Mouse (Mus musculus) lung, embryonic 16.5 days (tissue): ENCODE data around the gene Neurod2. TPM values are rescaled to one million over a fixed set of nuclear protein-coding genes. Genes with fewer than 3 reads are reported as not detected.

Experiments
- ATAC-seq: fragments of 200-750 bp; cut with Nextera tagmentation; 2 replicates; pipeline ENCODE4 v1.8.0; 2017; ENCODE audit warnings: low read depth, mild to moderate bottlenecking, moderate library complexity
- H3K27ac ChIP-seq: fragments of 300-500 bp; sonication (generic); 2 replicates; pipeline ENCODE4 v1.5.1; 2014; ENCODE audit warnings: mild to moderate bottlenecking, control low read depth, low read length
- H3K27me3 ChIP-seq: fragments of 300-500 bp; sonication (generic); 2 replicates; pipeline ENCODE4 v1.6.1; 2014; ENCODE audit warnings: low read depth, low read length, mixed read lengths; ENCODE audit not compliant: control insufficient read depth, insufficient read depth
- H3K36me3 ChIP-seq: fragments of 300-500 bp; sonication (generic); 2 replicates; pipeline ENCODE4 v1.6.1; 2014; ENCODE audit warnings: low read length; ENCODE audit not compliant: control insufficient read depth, insufficient read depth
- H3K4me1 ChIP-seq: fragments of 300-500 bp; sonication (generic); replicated peaks from 2 replicates; pipeline ENCODE4 v1.6.1; 2014; ENCODE audit warnings: low read length, mixed read lengths; ENCODE audit not compliant: control insufficient read depth, insufficient read depth
- H3K4me2 ChIP-seq: fragments of 300-500 bp; sonication (generic); 2 replicates; pipeline ENCODE4 v1.6.1; 2014; ENCODE audit warnings: low read depth, low read length, control low read depth
- H3K4me3 ChIP-seq: fragments of 300-500 bp; sonication (generic); 2 replicates; pipeline ENCODE4 v1.5.1; 2014; ENCODE audit warnings: mild to moderate bottlenecking, low read length, control low read depth
- H3K9ac ChIP-seq: fragments of 300-500 bp; sonication (generic); 2 replicates; pipeline ENCODE4 v1.6.1; 2014; ENCODE audit warnings: low read length, control low read depth
- H3K9me3 ChIP-seq: fragments of 300-500 bp; sonication (generic); 2 replicates; pipeline ENCODE4 v1.6.1; 2016; ENCODE audit warnings: low read length; ENCODE audit not compliant: control insufficient read depth
- WGBS: fragments of 180-500 bp; shearing (Covaris S2); extraction: QIAGEN DNeasy Blood & Tissue Kit; methylation state at CpG from one replicate; pipeline ENCODE4 v1.1.7; 2014; 5-methylcytosine and 5-hydroxymethylcytosine counted together
- polyA plus RNA-seq: library from polyadenylated mRNA; unstranded; fragments of >200 nt; fragmentation: Nextera tagmentation; extraction: Ambion mirVana; gene quantifications from 2 replicates; pipeline ENCODE4 v1.2.1, GENCODE M21; 2015

The Neurod2 gene
- 0.06 TPM in 1 of 2 replicates, not detected in the other for polyA plus RNA-seq

DNA sequence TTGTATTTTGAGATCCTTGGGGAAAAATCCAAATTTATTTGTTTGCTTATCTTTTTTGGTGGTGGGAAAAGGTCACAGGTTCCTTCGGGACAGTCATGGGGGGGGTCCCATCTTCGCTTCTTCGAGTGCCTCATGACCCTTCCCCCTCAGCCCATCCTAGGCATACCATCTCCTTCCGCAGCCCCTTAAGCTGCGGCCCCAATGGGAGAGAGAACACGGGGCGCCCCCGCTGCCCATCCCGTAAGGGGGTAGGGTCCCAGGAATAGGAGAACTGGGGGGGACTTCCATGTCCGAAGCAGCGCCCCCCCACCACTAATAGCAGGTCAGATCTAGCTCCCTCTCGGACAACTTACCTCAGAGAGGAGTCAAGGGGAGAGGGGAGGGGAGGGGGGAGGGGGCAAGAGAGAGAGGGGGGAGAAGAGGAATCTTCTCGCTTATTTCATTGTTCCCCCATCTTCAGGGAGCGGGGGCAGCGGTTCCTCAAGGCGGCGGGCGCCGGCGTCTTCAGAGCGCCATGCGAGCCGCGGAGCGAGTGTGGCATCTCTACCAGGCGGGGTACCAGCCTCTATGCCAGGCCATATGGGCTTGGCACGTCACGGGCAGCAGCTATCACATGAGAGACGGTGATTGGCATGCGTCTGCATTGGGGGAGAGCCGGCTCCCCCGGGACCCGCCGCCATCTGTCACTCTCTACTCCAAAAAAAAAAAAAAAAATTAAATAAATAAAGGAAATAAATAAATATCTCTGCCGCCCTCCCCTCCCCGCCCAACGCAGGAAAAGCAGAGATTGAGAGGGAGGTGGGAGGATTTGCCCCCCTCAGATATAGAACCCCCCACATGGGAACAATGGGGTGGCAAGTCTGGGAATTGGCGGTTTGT, at the start of gene Neurod2:
Gene Neurod2 (minus strand): TSS at position 568 of the 879 bp plus-strand sequence.
- Histone ChIP-seq H3K9ac (no peak within 1 kb of the TSS), H3K27me3 (peaks cover 99% of the 10 kb centered on the region)
- WGBS = 3% methylated on average over 38 of the region's 38 CpGs

DNA sequence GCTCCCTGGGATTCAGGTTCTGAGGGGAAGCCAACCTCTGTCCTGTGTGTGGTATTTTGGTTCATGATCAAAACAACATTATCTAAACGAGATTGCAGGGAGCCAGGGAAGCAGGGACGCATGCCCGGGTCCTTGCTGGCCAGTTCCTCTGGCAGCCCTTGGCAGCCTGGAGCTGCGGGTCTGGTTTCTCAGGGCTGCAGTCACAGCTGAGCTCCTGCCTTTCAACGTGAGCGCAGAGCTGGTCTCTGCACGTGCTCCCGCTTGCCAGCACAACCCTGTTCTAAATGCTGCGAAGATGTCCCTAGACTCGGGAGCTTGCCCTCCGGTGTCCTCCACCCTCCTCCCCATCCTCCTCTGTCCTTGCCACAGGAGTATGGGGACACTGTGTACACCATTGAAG, 48.3 kb upstream of the Neurod2 start:
- peaks cover 3% of the 10 kb centered on the region; the same call in 1 of the 2 replicates for H3K4me1 ChIP-seq
- H3K27ac ChIP-seq = no peak overlapping the region
- H3K4me3 ChIP-seq = no peak overlapping the region
- no peak overlapping the region for H3K9ac ChIP-seq
- H3K36me3 ChIP-seq = peaks cover 30% of the 10 kb centered on the region
- no peaks in the 10 kb centered on the region for H3K27me3 ChIP-seq
- ATAC-seq = no peak
- H3K4me2 ChIP-seq = no peak overlapping the region
- H3K9me3 ChIP-seq = no peaks in the 10 kb centered on the region
- 73% methylated on average over 11 of the region's 11 CpGs for WGBS

More for the DNA sequence above, at the start of gene Neurod2:
- Histone ChIP-seq H3K9me3 (no peaks in the 10 kb centered on the region), H3K4me3 (peak within 1 kb of the TSS; percentile 31), H3K36me3 (no peaks in the 10 kb centered on the region), H3K27ac (no peak within 1 kb of the TSS), H3K4me1 (peaks cover 13% of the 10 kb centered on the region), H3K4me2 (peak within 1 kb of the TSS; percentile 44)
- ATAC-seq = no peak

DNA sequence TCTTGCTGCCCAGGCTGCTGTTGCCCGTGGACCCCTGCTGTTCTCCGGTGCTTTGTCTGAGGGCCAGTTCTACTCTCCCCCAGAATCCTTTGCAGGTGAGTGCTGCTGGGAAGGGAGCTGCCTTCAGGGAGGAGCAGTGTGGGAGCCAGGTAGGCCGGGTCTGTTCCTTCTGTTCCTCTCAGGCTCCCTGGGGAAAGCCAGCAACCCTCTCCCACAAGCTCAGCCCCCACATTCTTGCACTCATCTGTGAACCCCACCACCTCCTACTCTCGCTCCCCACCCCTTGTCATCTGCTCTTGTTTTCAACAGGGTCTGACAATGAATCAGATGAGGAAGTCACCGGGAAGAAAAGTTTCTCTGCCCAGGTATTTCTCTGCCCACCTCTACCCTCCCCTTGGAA, 47.3 kb upstream of the Neurod2 start:
- peaks cover 3% of the 10 kb centered on the region; the same call in 1 of the 2 replicates for H3K4me1 ChIP-seq
- no peak for ATAC-seq
- H3K9ac ChIP-seq = no peak overlapping the region
- H3K36me3 ChIP-seq = peaks cover 30% of the 10 kb centered on the region
- H3K4me3 ChIP-seq = no peak overlapping the region
- H3K27me3 ChIP-seq = no peaks in the 10 kb centered on the region
- WGBS = 76% methylated on average over 5 of the region's 5 CpGs
- no peak overlapping the region for H3K4me2 ChIP-seq
- H3K9me3 ChIP-seq = no peaks in the 10 kb centered on the region
- H3K27ac ChIP-seq = no peak overlapping the region

DNA sequence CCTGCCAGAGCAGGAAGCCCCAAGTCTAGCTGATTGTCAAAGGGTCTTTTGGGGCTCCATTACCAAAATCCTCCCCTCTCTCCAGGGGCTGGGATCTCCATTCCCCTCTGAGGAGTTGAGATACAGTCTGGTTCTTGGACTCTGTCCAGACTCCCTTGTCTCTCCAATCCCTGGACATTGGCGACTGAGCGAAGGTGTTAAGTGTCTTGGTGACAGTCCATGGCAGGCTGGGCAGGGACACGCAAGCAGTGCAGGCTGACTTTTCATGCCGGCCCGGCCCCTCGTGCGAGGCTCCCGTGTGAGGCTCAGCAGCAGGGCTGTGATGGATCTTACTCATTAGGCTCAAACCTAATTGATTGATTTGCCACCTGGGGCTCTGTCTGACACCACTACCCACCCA, 44.8 kb upstream of the Neurod2 start:
- Histone ChIP-seq H3K27me3 (no peaks in the 10 kb centered on the region), H3K36me3 (peaks cover 20% of the 10 kb centered on the region), H3K4me2 (no peak overlapping the region), H3K4me1 (no peaks in the 10 kb centered on the region), H3K9ac (no peak overlapping the region), H3K27ac (no peak overlapping the region), H3K4me3 (no peak overlapping the region), H3K9me3 (no peaks in the 10 kb centered on the region)
- WGBS = 44% methylated on average over 8 of the region's 8 CpGs
- ATAC-seq = no peak

DNA sequence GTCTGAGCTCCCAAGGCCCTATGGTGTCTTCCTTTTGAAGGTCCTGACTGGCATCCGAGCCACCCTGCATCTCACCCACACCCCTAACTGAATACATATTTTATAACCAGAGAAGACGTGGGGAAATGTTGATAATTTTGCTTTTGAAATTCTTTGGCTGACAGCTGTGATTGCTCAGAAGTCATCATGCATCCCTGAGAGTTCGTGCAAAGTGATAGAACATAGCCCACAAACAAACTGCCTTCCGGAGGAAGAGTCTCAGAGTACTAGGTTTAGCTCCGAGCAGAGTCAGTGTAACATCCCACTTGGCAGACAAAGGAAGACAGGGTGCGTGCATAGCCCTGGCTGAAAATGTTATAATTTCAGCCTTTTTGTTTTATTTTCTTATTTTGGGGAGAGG, 43.8 kb upstream of the Neurod2 start:
- no peak overlapping the region for H3K4me3 ChIP-seq
- peaks cover 16% of the 10 kb centered on the region for H3K36me3 ChIP-seq
- 71% methylated on average over 6 of the region's 6 CpGs for WGBS
- H3K27me3 ChIP-seq = no peaks in the 10 kb centered on the region
- H3K4me2 ChIP-seq = no peak overlapping the region
- no peaks in the 10 kb centered on the region for H3K4me1 ChIP-seq
- no peaks in the 10 kb centered on the region for H3K9me3 ChIP-seq
- H3K9ac ChIP-seq = no peak overlapping the region
- ATAC-seq = no peak
- no peak overlapping the region for H3K27ac ChIP-seq

DNA sequence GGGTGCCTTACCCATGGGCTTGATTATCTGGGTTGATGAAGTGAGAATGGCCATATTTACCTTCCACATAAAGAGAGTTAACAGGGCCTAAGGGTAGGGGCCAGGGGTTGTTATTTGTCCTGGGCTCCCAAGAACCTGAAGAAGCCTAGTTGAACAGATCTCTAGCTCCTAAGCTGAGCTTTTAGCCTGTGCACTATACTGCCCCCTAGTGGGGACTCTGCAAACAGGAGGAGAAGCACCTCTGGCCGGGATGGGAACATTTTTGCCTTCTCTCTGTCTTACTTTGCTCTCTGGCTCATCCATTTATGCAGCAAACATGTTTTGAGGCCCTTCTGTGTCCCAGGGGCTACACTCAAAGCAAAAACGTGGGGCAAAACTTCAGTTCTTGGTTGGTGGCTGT, 43.0 kb upstream of the Neurod2 start:
- H3K27me3 ChIP-seq = no peaks in the 10 kb centered on the region
- H3K27ac ChIP-seq = no peak overlapping the region
- no peaks in the 10 kb centered on the region for H3K9me3 ChIP-seq
- peaks cover 11% of the 10 kb centered on the region for H3K36me3 ChIP-seq
- H3K9ac ChIP-seq = no peak overlapping the region
- WGBS = 6% methylated on average over 2 of the region's 2 CpGs
- no peak for ATAC-seq
- H3K4me3 ChIP-seq = no peak overlapping the region
- no peak overlapping the region for H3K4me2 ChIP-seq
- no peaks in the 10 kb centered on the region for H3K4me1 ChIP-seq

DNA sequence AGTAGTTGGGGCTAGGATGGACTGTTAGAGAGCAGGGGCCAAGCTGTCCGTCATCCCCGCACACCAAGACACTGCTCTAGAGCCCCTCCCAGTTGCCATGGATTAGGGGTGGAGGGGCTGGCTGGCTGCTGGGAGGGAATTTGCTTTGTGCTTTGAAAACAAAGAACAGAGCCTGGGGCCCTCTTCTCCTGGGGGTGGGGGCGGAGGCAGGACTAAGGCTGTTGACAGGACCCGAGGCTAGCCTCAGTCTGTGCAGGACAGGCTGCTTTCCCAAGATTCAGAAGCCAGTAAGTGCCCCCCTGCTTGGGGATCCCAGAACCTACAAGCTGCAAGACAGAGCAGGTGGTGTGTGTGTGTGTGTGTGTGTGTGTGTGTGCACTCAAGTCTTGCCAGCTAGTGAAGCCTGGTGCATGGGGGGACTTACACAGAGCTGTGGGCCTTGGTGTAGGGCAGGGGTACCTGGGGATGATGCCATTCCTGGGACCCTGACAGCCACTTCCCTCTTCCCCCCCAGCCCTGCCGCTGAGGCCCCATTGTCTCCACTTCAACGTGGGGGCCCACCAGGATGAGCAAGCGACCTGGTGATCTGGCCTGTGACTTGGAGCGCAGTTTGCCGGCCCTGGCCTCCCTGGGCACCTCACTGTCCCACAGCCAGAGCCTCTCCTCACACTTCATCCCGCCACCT, 42.2 kb upstream of the Neurod2 start:
- no peak overlapping the region for H3K4me3 ChIP-seq
- 60% methylated on average over 10 of the region's 10 CpGs for WGBS
- ATAC-seq = no peak
- H3K9ac ChIP-seq = no peak overlapping the region
- H3K9me3 ChIP-seq = no peaks in the 10 kb centered on the region
- H3K27me3 ChIP-seq = no peaks in the 10 kb centered on the region
- peaks cover 11% of the 10 kb centered on the region for H3K36me3 ChIP-seq
- H3K4me2 ChIP-seq = no peak overlapping the region
- H3K4me1 ChIP-seq = no peaks in the 10 kb centered on the region
- H3K27ac ChIP-seq = no peak overlapping the region

DNA sequence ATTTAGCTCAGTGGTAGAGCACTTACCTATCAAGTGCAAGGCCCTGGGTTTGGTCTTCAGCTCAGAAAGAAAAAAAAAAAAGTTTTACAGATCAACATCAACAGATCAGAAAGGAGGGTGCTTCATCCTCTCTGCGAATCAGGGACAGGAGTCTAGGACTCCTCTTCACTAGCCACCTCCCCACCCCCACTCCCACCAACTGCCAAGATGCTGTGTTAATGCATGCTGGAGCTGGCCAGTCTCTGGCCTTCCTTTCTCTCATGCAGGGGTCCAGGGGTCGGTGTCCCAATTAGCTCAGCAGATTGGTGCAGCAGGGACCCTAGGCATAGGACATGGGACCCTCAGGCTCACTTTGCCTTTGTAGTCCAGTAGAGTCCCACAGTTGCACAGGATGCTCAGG, 41.1 kb upstream of the Neurod2 start:
- 80% methylated on average over 2 of the region's 2 CpGs for WGBS
- no peaks in the 10 kb centered on the region for H3K4me1 ChIP-seq
- H3K27me3 ChIP-seq = no peaks in the 10 kb centered on the region
- ATAC-seq = no peak
- H3K36me3 ChIP-seq = peaks cover 7% of the 10 kb centered on the region
- H3K4me3 ChIP-seq = no peak overlapping the region
- H3K27ac ChIP-seq = no peak overlapping the region
- H3K9ac ChIP-seq = no peak overlapping the region
- no peak overlapping the region for H3K4me2 ChIP-seq
- no peaks in the 10 kb centered on the region for H3K9me3 ChIP-seq

DNA sequence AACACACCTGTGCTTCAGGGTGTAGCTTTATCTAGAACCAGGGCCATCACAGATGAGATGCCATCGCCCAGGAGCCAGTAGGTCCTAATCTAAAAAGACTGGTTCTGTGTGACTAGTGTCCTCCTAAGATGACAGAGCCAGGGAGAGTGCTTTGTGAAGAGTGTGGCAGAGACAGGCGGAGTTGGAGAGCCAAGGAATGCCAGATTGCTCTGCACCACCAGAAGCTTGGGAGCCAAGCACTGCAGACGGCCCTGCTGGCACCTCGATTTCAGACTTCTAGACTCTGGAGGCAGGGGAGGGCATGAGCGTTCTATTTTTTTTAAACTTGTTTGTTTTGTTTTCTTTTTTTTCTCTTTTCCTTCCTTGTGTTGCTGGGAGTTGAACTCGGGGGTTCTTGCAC, 39.9 kb upstream of the Neurod2 start:
- H3K27ac ChIP-seq = no peak overlapping the region
- ATAC-seq = no peak
- no peaks in the 10 kb centered on the region for H3K36me3 ChIP-seq
- no peaks in the 10 kb centered on the region for H3K9me3 ChIP-seq
- no peak overlapping the region for H3K9ac ChIP-seq
- 78% methylated on average over 6 of the region's 6 CpGs for WGBS
- H3K27me3 ChIP-seq = no peaks in the 10 kb centered on the region
- H3K4me1 ChIP-seq = peaks cover 1% of the 10 kb centered on the region
- no peak overlapping the region for H3K4me2 ChIP-seq
- no peak overlapping the region for H3K4me3 ChIP-seq
